Mouse (Mus musculus): ENCODE results near the gene Nubp1. TPM values are rescaled to one million over a fixed set of nuclear protein-coding genes. Genes with fewer than 3 reads are reported as not detected.

The Nubp1 gene
- polyA plus RNA-seq, 1 experiment from 2014 or later: 54.1 TPM

DNA sequence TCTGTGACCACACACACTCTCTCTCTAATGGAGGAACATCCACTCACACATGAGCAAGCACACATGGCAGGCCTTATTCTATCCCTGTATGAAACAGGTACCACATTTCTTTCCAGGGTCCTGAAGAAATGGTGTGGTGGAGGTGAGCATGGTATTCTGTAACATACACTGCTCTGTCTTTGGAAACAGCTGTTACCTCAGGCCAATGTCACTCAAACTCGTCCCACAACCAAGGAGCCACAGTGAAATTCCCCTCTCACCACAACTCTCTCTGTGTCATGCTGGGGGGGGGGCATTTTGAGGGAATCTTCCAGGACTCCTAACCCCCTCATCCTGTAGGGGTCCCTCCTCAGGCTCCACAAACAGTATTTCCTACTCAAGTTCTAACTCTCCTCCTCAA, 20.2 kb downstream of the Nubp1 start:
- H3K4me2 ChIP-seq: no peak overlapping the region
- WGBS: 80% methylated on average over 1 of the region's 1 CpGs
- no peak overlapping the region for H3K27ac ChIP-seq
- H3K36me3 ChIP-seq (replicated peaks): peaks cover under 1% of the 10 kb centered on the region; the same call in 1 of the 2 replicates
- no peak for ATAC-seq (replicated peaks)
- H3K9me3 ChIP-seq: no peaks in the 10 kb centered on the region
- H3K4me3 ChIP-seq: no peak overlapping the region
- H3K9ac ChIP-seq: no peak overlapping the region
- H3K4me1 ChIP-seq: no peaks in the 10 kb centered on the region
- no peaks in the 10 kb centered on the region for H3K27me3 ChIP-seq (replicated peaks)

DNA sequence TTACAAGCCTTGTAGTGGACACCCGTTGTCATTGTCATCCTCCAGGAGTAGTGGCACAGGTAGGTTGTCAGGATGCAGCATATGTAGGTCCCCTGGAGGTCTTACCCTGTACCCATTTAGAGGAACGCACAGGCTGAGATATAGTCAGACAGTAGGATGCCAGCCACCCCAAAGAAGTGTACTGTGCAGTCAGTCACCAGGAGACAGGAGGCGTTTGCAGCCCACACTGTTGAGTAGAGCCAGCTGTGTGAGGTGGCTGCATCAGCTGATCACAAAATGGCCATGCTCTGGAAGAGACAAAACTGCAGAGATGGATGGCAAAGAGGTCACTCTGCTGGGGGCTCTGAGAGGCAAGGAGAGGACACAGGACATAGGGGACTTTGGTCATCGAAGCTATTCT, 20.6 kb downstream of the Nubp1 start:
- Histone ChIP-seq H3K36me3 (replicated peaks) (no peaks in the 10 kb centered on the region; the same call in 1 of the 2 replicates), H3K9ac (no peak overlapping the region), H3K4me3 (no peak overlapping the region), H3K27me3 (replicated peaks) (no peaks in the 10 kb centered on the region), H3K4me2 (no peak overlapping the region), H3K4me1 (no peaks in the 10 kb centered on the region), H3K27ac (no peak overlapping the region), H3K9me3 (no peaks in the 10 kb centered on the region)
- ATAC-seq (replicated peaks): no peak
- whole genome bisulfite sequencing: 89% methylated on average over 4 of the region's 4 CpGs

DNA sequence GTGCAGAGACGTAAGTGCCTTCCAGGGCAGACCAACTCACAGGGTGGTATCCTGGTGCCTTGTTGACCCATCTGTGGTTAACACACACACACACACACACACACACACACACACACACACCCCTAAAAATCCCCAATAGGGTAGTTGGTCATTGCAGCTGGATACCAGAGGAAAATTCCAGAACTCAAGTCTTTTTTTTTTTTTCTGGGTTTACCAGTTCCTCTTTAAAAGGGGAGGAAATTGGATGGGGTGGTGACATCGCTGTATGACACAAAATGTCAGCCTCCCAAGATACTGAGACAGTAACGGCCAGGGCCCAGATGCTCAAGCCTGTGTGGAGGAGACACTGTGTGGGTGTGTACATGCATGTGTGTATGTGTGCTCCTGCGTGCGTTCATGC, 21.6 kb downstream of the Nubp1 start:
- Histone ChIP-seq H3K4me3 (no peak overlapping the region), H3K27ac (no peak overlapping the region), H3K36me3 (replicated peaks) (peaks cover 1% of the 10 kb centered on the region; the same call in 1 of the 2 replicates), H3K27me3 (replicated peaks) (no peaks in the 10 kb centered on the region), H3K4me1 (no peaks in the 10 kb centered on the region), H3K4me2 (no peak overlapping the region), H3K9me3 (no peaks in the 10 kb centered on the region), H3K9ac (no peak overlapping the region)
- WGBS: 91% methylated on average over 5 of the region's 5 CpGs
- ATAC-seq (replicated peaks): no peak

GRCm38 (mm10) chr16:10436166-10436565, 24.4 kb downstream of the Nubp1 start:
- no peaks in the 10 kb centered on the region for H3K27me3 ChIP-seq (replicated peaks)
- 91% methylated on average over 6 of the region's 6 CpGs for WGBS
- H3K4me3 ChIP-seq: no peak overlapping the region
- no peak overlapping the region for H3K27ac ChIP-seq
- H3K9ac ChIP-seq: no peak overlapping the region
- H3K9me3 ChIP-seq: no peaks in the 10 kb centered on the region
- H3K4me2 ChIP-seq: no peak overlapping the region
- H3K36me3 ChIP-seq (replicated peaks): peaks cover 9% of the 10 kb centered on the region; the same call in 1 of the 2 replicates
- no peaks in the 10 kb centered on the region for H3K4me1 ChIP-seq
- ATAC-seq (replicated peaks): no peak

DNA sequence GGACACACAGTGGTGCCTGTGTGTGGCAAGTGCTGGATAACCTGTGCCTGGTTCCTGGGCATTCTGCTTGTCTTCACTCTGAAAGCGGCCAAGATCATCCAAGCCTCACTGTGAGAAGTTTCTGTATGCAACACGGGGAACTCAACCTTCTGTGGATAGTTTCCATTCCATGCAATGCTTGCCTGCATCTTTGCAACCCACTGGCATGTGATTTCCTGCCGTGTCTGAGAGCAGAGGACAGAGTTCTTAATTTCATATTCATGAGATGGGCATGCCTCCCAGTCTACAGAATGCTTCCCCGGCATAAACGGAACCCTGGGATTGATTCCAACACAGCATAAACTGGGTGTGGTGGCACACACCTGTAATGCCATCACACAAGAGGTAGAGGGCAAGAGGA, 26.3 kb downstream of the Nubp1 start:
- ATAC-seq (replicated peaks): no peak
- peaks cover 6% of the 10 kb centered on the region for H3K4me1 ChIP-seq
- H3K36me3 ChIP-seq (replicated peaks): peaks cover 9% of the 10 kb centered on the region; the same call in 1 of the 2 replicates
- H3K4me2 ChIP-seq: no peak overlapping the region
- H3K27me3 ChIP-seq (replicated peaks): no peaks in the 10 kb centered on the region
- 80% methylated on average over 5 of the region's 5 CpGs for WGBS
- no peaks in the 10 kb centered on the region for H3K9me3 ChIP-seq
- no peak overlapping the region for H3K27ac ChIP-seq
- no peak overlapping the region for H3K4me3 ChIP-seq
- H3K9ac ChIP-seq: no peak overlapping the region

- Histone ChIP-seq H3K27me3 (replicated peaks) (no peaks in the 10 kb centered on the region), H3K4me2 (no peak overlapping the region), H3K4me1 (peaks cover 38% of the 10 kb centered on the region), H3K36me3 (replicated peaks) (peaks cover 9% of the 10 kb centered on the region; the same call in 1 of the 2 replicates), H3K4me3 (no peak overlapping the region), H3K9ac (no peak overlapping the region), H3K9me3 (no peaks in the 10 kb centered on the region), H3K27ac (no peak overlapping the region)
- WGBS: 90% methylated on average over 6 of the region's 6 CpGs
- no peak for ATAC-seq (replicated peaks)
These were observed 29.6 kb downstream of the Nubp1 start for GRCm38 (mm10) chr16:10441328-10441727.

GRCm38 (mm10) chr16:10441761-10442160, 30.0 kb downstream of the Nubp1 start:
- no peaks in the 10 kb centered on the region for H3K9me3 ChIP-seq
- H3K4me2 ChIP-seq: no peak overlapping the region
- H3K27ac ChIP-seq: no peak overlapping the region
- H3K27me3 ChIP-seq (replicated peaks): no peaks in the 10 kb centered on the region
- peaks cover 9% of the 10 kb centered on the region; the same call in 1 of the 2 replicates for H3K36me3 ChIP-seq (replicated peaks)
- ATAC-seq (replicated peaks): no peak
- peaks cover 41% of the 10 kb centered on the region for H3K4me1 ChIP-seq
- no peak overlapping the region for H3K4me3 ChIP-seq
- no peak overlapping the region for H3K9ac ChIP-seq
- WGBS: 91% methylated on average over 4 of the region's 4 CpGs

DNA sequence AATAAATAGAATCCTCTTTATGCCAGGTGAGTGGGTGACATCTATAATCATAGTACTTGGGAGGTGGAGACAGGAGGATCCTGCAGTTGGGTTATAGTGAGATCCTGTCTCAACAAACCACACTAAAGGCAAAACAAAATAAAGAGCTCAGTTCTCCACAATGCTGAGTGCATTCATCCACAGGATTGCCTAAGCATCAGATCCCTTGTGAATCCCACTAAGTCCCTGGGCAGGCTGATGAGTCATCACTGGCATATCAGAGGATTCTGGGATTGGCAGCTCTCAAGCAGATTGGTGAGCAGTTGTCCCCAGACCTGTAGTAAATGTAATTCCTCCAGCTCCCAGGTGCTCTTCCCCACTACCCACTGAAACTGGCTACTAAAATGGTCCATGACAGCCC, 32.0 kb downstream of the Nubp1 start:
- no peak for ATAC-seq (replicated peaks)
- H3K9me3 ChIP-seq: no peaks in the 10 kb centered on the region

DNA sequence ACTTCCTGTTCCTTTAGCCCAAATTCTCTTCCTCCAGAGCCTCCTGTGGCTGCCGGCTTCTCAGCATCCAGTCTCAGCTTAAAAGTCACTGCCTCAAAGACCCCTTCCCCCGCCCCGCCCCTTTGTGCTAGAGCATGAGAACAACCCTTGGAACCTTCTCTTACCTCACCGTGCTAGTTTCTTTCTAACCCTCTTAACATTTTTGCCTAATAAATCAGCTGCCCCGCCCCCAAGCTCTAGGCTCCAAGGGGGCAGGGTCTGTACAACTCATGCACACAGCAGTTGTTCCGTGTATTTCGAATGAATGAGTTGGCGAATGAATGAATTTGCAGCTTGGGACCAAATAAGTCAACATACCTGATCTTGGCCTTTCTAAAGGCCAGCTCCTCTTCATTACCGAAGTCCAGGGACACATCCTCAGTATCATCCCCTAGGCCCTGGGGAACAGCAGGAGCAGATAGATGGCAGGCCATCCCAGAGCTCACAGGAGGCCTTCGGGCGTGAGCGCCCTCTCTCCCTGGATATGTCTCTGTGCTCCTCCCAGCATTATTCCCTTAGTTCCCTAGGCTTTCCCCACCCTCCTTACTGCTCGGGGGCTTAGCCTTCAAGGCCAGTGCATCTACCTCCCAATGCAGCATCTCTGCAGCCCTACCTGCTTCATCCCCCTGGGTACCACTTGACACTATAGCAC, 35.0 kb downstream of the Nubp1 start:
- H3K27ac ChIP-seq: peak overlapping the region; percentile 87
- H3K36me3 ChIP-seq (replicated peaks): no peaks in the 10 kb centered on the region
- peaks cover 47% of the 10 kb centered on the region for H3K4me1 ChIP-seq
- H3K4me2 ChIP-seq: peak overlapping the region; percentile 76
- peak; percentile 83 for ATAC-seq (replicated peaks)
- H3K9ac ChIP-seq: peak overlapping the region; percentile 78
- WGBS: 13% methylated on average over 13 of the region's 13 CpGs
- no peaks in the 10 kb centered on the region for H3K27me3 ChIP-seq (replicated peaks)
- no peaks in the 10 kb centered on the region for H3K9me3 ChIP-seq
- peak overlapping the region; percentile 58 for H3K4me3 ChIP-seq

More for the DNA sequence above, 32.0 kb downstream of the Nubp1 start:
- Histone ChIP-seq H3K27ac (no peak overlapping the region), H3K4me3 (no peak overlapping the region), H3K36me3 (replicated peaks) (peaks cover 4% of the 10 kb centered on the region; the same call in 1 of the 2 replicates), H3K4me1 (peaks cover 47% of the 10 kb centered on the region), H3K9ac (no peak overlapping the region), H3K27me3 (replicated peaks) (no peaks in the 10 kb centered on the region), H3K4me2 (no peak overlapping the region)

DNA sequence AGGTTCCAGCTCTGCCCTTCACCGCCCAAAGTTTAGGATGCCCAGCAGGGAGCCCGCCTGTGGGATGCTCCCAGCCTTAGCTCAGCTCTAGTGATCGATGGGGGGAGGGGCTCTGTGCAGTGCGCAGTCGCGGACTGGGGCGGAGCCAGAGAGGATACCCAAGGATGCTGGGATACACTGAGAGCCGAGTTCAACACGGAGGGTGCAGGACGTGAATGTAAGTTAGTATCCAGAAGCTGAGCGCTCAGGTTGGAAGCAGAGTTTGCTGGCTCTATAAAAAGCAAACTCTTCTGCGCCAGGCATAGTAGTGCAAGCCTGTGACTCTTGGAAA, 35.5 kb downstream of the Nubp1 start, which contains the start of gene Tvp23a:
Tvp23a (minus strand) TSS at position 99 of the 331 bp plus-strand sequence.
- Histone ChIP-seq H3K9ac (peak within 1 kb of the TSS; percentile 78), H3K27ac (peak within 1 kb of the TSS; percentile 87), H3K4me1 (peaks cover 47% of the 10 kb centered on the region), H3K27me3 (replicated peaks) (no peaks in the 10 kb centered on the region), H3K4me3 (peak within 1 kb of the TSS; percentile 58), H3K9me3 (no peaks in the 10 kb centered on the region), H3K4me2 (peak within 1 kb of the TSS; percentile 76), H3K36me3 (replicated peaks) (no peaks in the 10 kb centered on the region)
- under 1% methylated on average over 12 of the region's 12 CpGs for WGBS
- peak; percentile 99 for ATAC-seq (replicated peaks)

DNA sequence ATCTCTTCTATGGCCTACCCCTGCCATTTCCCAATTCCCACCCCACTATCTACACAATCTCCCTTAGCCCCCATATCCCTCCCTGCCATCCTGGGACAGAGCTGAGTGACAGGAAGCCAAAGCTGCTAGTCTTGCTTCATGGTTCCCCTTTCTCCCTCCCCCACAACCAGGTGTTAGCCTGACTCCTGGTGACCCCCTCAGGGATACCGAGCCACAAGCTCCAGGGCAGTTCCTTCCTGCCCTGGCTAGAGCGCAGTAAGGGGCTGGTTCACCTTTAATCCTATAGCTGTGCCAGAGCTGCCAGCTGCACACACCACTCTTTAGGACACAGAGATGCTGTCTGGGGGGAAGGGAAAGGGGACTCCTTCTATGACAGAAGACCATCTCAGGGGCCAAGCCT, 36.0 kb downstream of the Nubp1 start:
- Histone ChIP-seq H3K4me1 (peaks cover 44% of the 10 kb centered on the region), H3K27ac (peak overlapping the region; percentile 87; the same call in 1 of the 2 replicates), H3K4me2 (peak overlapping the region; percentile 76), H3K9ac (peak overlapping the region; percentile 78), H3K9me3 (no peaks in the 10 kb centered on the region), H3K36me3 (replicated peaks) (no peaks in the 10 kb centered on the region), H3K4me3 (peak overlapping the region; percentile 58), H3K27me3 (replicated peaks) (no peaks in the 10 kb centered on the region)
- 0 out of 2 replicates have a peak, but pooled peaks have one; percentile 6 for ATAC-seq (replicated peaks)
- 67% methylated on average over 2 of the region's 2 CpGs for WGBS

- ATAC-seq (replicated peaks): no peak
- no peak overlapping the region for H3K4me2 ChIP-seq
- H3K27me3 ChIP-seq (replicated peaks): no peaks in the 10 kb centered on the region
- H3K4me1 ChIP-seq: peaks cover 33% of the 10 kb centered on the region
- H3K36me3 ChIP-seq (replicated peaks): no peaks in the 10 kb centered on the region
- H3K9me3 ChIP-seq: no peaks in the 10 kb centered on the region
- WGBS: 82% methylated on average over 9 of the region's 9 CpGs
- no peak overlapping the region for H3K4me3 ChIP-seq
- no peak overlapping the region for H3K27ac ChIP-seq
- no peak overlapping the region for H3K9ac ChIP-seq
These were observed 37.2 kb downstream of the Nubp1 start for GRCm38 (mm10) chr16:10448931-10449330.

DNA sequence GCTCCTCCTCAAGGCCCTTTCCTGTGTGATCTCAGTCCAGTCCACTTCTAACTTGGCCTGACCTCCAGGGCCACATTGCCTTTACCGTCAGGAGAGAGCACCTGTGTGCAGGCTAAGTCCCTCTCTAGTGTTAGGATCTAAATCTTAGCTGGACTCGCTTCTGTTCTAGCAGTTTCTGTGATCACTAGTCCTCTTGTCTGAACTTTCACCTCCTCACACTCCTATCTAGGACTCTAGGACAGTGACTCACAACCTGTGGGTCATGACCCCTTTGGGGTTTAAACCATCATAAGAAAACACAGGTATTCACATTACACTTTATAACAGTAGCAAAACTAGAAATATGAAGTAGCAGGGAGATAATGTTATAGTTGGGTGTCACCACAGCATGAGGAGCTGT, 40.2 kb downstream of the Nubp1 start:
- no peaks in the 10 kb centered on the region for H3K27me3 ChIP-seq (replicated peaks)
- no peak overlapping the region for H3K9ac ChIP-seq
- no peak for ATAC-seq (replicated peaks)
- no peak overlapping the region for H3K27ac ChIP-seq
- 85% methylated on average over 2 of the region's 2 CpGs for WGBS
- H3K4me3 ChIP-seq: no peak overlapping the region
- H3K4me1 ChIP-seq: peaks cover 7% of the 10 kb centered on the region
- no peaks in the 10 kb centered on the region for H3K9me3 ChIP-seq
- H3K36me3 ChIP-seq (replicated peaks): no peaks in the 10 kb centered on the region
- no peak overlapping the region for H3K4me2 ChIP-seq

All from midbrain, embryonic 15.5 days (tissue).